Mouse (Mus musculus): ENCODE results near the gene Magi2. TPM values are rescaled to one million over a fixed set of nuclear protein-coding genes. Genes with fewer than 3 reads are reported as not detected.

The Magi2 gene
- polyA plus RNA-seq, 1 experiment from 2014 or later: 4.1 TPM

- Histone ChIP-seq H3K4me2 (no peak overlapping the region), H3K4me3 (no peak overlapping the region), H3K9me3 (replicated peaks) (no peaks in the 10 kb centered on the region), H3K4me1 (replicated peaks) (no peaks in the 10 kb centered on the region), H3K9ac (no peak overlapping the region), H3K36me3 (no peaks in the 10 kb centered on the region), H3K27me3 (no peaks in the 10 kb centered on the region), H3K27ac (no peak overlapping the region)
- 37% methylated on average over 1 of the region's 1 CpGs for WGBS
- ATAC-seq (replicated peaks; ENCODE audit: insufficient number of reproducible peaks, insufficient read depth, low FRiP score, low read depth): no peak
Measured at GRCm38 (mm10) chr5:20050284-20050683, 823.4 kb downstream of the Magi2 start.

GRCm38 (mm10) chr5:20055000-20055399, 828.2 kb downstream of the Magi2 start:
- H3K27ac ChIP-seq: no peak overlapping the region
- H3K4me3 ChIP-seq: no peak overlapping the region
- H3K9ac ChIP-seq: no peak overlapping the region
- WGBS: 85% methylated on average over 1 of the region's 1 CpGs
- H3K36me3 ChIP-seq: no peaks in the 10 kb centered on the region
- H3K4me2 ChIP-seq: no peak overlapping the region
- H3K27me3 ChIP-seq: no peaks in the 10 kb centered on the region
- H3K9me3 ChIP-seq (replicated peaks): no peaks in the 10 kb centered on the region
- ATAC-seq (replicated peaks; ENCODE audit: insufficient number of reproducible peaks, insufficient read depth, low FRiP score, low read depth): no peak
- no peaks in the 10 kb centered on the region for H3K4me1 ChIP-seq (replicated peaks)

GRCm38 (mm10) chr5:20056074-20056842, 829.4 kb downstream of the Magi2 start:
- Histone ChIP-seq H3K36me3 (no peaks in the 10 kb centered on the region), H3K9me3 (replicated peaks) (no peaks in the 10 kb centered on the region), H3K27me3 (no peaks in the 10 kb centered on the region), H3K4me1 (replicated peaks) (no peaks in the 10 kb centered on the region), H3K4me2 (no peak overlapping the region), H3K4me3 (no peak overlapping the region), H3K9ac (no peak overlapping the region), H3K27ac (no peak overlapping the region)
- WGBS: 49% methylated on average over 5 of the region's 5 CpGs
- no peak; the same call in 1 of the 2 replicates for ATAC-seq (replicated peaks; ENCODE audit: insufficient number of reproducible peaks, insufficient read depth, low FRiP score, low read depth)

- H3K4me1 ChIP-seq (replicated peaks): no peaks in the 10 kb centered on the region
- no peak overlapping the region for H3K4me2 ChIP-seq
- no peak for ATAC-seq (replicated peaks; ENCODE audit: insufficient number of reproducible peaks, insufficient read depth, low FRiP score, low read depth)
- no peak overlapping the region for H3K9ac ChIP-seq
- no peaks in the 10 kb centered on the region for H3K36me3 ChIP-seq
- no peaks in the 10 kb centered on the region for H3K9me3 ChIP-seq (replicated peaks)
- WGBS: 71% methylated on average over 2 of the region's 2 CpGs
- no peaks in the 10 kb centered on the region for H3K27me3 ChIP-seq
- H3K4me3 ChIP-seq: no peak overlapping the region
- no peak overlapping the region for H3K27ac ChIP-seq
Measured at GRCm38 (mm10) chr5:20056856-20057255, 830.0 kb downstream of the Magi2 start.

GRCm38 (mm10) chr5:20062011-20062410, 835.2 kb downstream of the Magi2 start:
- no peaks in the 10 kb centered on the region for H3K27me3 ChIP-seq
- no peak for ATAC-seq (replicated peaks; ENCODE audit: insufficient number of reproducible peaks, insufficient read depth, low FRiP score, low read depth)
- WGBS: 42% methylated on average over 4 of the region's 4 CpGs
- no peaks in the 10 kb centered on the region for H3K36me3 ChIP-seq
- H3K9me3 ChIP-seq (replicated peaks): no peaks in the 10 kb centered on the region
- no peaks in the 10 kb centered on the region for H3K4me1 ChIP-seq (replicated peaks)
- H3K27ac ChIP-seq: no peak overlapping the region
- H3K4me2 ChIP-seq: no peak overlapping the region
- no peak overlapping the region for H3K9ac ChIP-seq
- H3K4me3 ChIP-seq: no peak overlapping the region

- Histone ChIP-seq H3K4me2 (no peak overlapping the region), H3K36me3 (no peaks in the 10 kb centered on the region), H3K9me3 (replicated peaks) (no peaks in the 10 kb centered on the region), H3K27ac (no peak overlapping the region), H3K27me3 (no peaks in the 10 kb centered on the region), H3K4me1 (replicated peaks) (no peaks in the 10 kb centered on the region), H3K9ac (no peak overlapping the region), H3K4me3 (no peak overlapping the region)
- no peak for ATAC-seq (replicated peaks; ENCODE audit: insufficient number of reproducible peaks, insufficient read depth, low FRiP score, low read depth)
- WGBS: 74% methylated on average over 1 of the region's 1 CpGs
Measured at GRCm38 (mm10) chr5:20065081-20065480, 838.2 kb downstream of the Magi2 start.

GRCm38 (mm10) chr5:20068496-20068895, 841.7 kb downstream of the Magi2 start:
- H3K4me1 ChIP-seq (replicated peaks): no peaks in the 10 kb centered on the region
- no peak overlapping the region for H3K4me2 ChIP-seq
- H3K27me3 ChIP-seq: no peaks in the 10 kb centered on the region
- no peak overlapping the region for H3K4me3 ChIP-seq
- 85% methylated on average over 1 of the region's 1 CpGs for WGBS
- no peak overlapping the region for H3K9ac ChIP-seq
- H3K36me3 ChIP-seq: no peaks in the 10 kb centered on the region
- H3K9me3 ChIP-seq (replicated peaks): no peaks in the 10 kb centered on the region
- no peak for ATAC-seq (replicated peaks; ENCODE audit: insufficient number of reproducible peaks, insufficient read depth, low FRiP score, low read depth)
- H3K27ac ChIP-seq: no peak overlapping the region

- ATAC-seq (replicated peaks; ENCODE audit: insufficient number of reproducible peaks, insufficient read depth, low FRiP score, low read depth): no peak
- H3K9me3 ChIP-seq (replicated peaks): no peaks in the 10 kb centered on the region
- H3K27me3 ChIP-seq: no peaks in the 10 kb centered on the region
- no peaks in the 10 kb centered on the region for H3K36me3 ChIP-seq
- no peak overlapping the region for H3K4me3 ChIP-seq
- H3K4me1 ChIP-seq (replicated peaks): no peaks in the 10 kb centered on the region
- 63% methylated on average over 3 of the region's 3 CpGs for WGBS
- H3K4me2 ChIP-seq: no peak overlapping the region
- no peak overlapping the region for H3K9ac ChIP-seq
- H3K27ac ChIP-seq: no peak overlapping the region
Measured at GRCm38 (mm10) chr5:20068921-20069486, 842.2 kb downstream of the Magi2 start.

- no peak overlapping the region for H3K4me2 ChIP-seq
- H3K27ac ChIP-seq: no peak overlapping the region
- no peaks in the 10 kb centered on the region for H3K27me3 ChIP-seq
- no peaks in the 10 kb centered on the region for H3K9me3 ChIP-seq (replicated peaks)
- no peak for ATAC-seq (replicated peaks; ENCODE audit: insufficient number of reproducible peaks, insufficient read depth, low FRiP score, low read depth)
- H3K4me3 ChIP-seq: no peak overlapping the region
- 79% methylated on average over 5 of the region's 5 CpGs for WGBS
- H3K36me3 ChIP-seq: no peaks in the 10 kb centered on the region
- H3K4me1 ChIP-seq (replicated peaks): no peaks in the 10 kb centered on the region
- H3K9ac ChIP-seq: no peak overlapping the region
Measured at GRCm38 (mm10) chr5:20074101-20074500, 847.3 kb downstream of the Magi2 start.

- Histone ChIP-seq H3K4me2 (no peak overlapping the region), H3K9ac (no peak overlapping the region), H3K36me3 (no peaks in the 10 kb centered on the region), H3K4me1 (replicated peaks) (no peaks in the 10 kb centered on the region), H3K27ac (no peak overlapping the region), H3K4me3 (no peak overlapping the region), H3K27me3 (no peaks in the 10 kb centered on the region), H3K9me3 (replicated peaks) (no peaks in the 10 kb centered on the region)
- 91% methylated on average over 4 of the region's 4 CpGs for WGBS
- no peak for ATAC-seq (replicated peaks; ENCODE audit: insufficient number of reproducible peaks, insufficient read depth, low FRiP score, low read depth)
Measured at GRCm38 (mm10) chr5:20074867-20075266, 848.0 kb downstream of the Magi2 start.

GRCm38 (mm10) chr5:20078931-20079330, 852.1 kb downstream of the Magi2 start:
- WGBS: 77% methylated on average over 7 of the region's 7 CpGs
- no peak overlapping the region for H3K9ac ChIP-seq
- no peak for ATAC-seq (replicated peaks; ENCODE audit: insufficient number of reproducible peaks, insufficient read depth, low FRiP score, low read depth)
- no peak overlapping the region for H3K4me3 ChIP-seq
- H3K27ac ChIP-seq: no peak overlapping the region
- no peaks in the 10 kb centered on the region for H3K36me3 ChIP-seq
- H3K27me3 ChIP-seq: no peaks in the 10 kb centered on the region
- H3K4me1 ChIP-seq (replicated peaks): no peaks in the 10 kb centered on the region
- H3K4me2 ChIP-seq: no peak overlapping the region
- H3K9me3 ChIP-seq (replicated peaks): no peaks in the 10 kb centered on the region

Measured in heart, embryonic 15.5 days (tissue).